Mouse (Mus musculus) megakaryocyte progenitor cell, adult 5-6 weeks (primary cell): Measurements from ENCODE around the gene Slc39a11. TPM values are rescaled to one million over a fixed set of nuclear protein-coding genes. Genes with fewer than 3 reads are reported as not detected.

Experiments used
- ATAC-seq: replicated peaks from 2 replicates; pipeline ENCODE4 v1.8.0; 2016; ENCODE audit warnings: mild to moderate bottlenecking, moderate TSS enrichment, inconsistent platforms; ENCODE audit not compliant: poor library complexity
- total RNA-seq, 2 experiments: library from RNA; stranded (forward) in 1 of 2; stranded (reverse) in 1 of 2; fragments of 157-497, 149-512 nt in 1 of 2; fragments of 200-1000 nt in 1 of 2; gene quantifications; 2 replicates each; pipeline versions ENCODE4 v1.2.3 to v1.2.4; 2015 to 2017

Gene Slc39a11
- total RNA-seq, 2 experiments from 2014 or later: 25.6 to 30.9 TPM

DNA sequence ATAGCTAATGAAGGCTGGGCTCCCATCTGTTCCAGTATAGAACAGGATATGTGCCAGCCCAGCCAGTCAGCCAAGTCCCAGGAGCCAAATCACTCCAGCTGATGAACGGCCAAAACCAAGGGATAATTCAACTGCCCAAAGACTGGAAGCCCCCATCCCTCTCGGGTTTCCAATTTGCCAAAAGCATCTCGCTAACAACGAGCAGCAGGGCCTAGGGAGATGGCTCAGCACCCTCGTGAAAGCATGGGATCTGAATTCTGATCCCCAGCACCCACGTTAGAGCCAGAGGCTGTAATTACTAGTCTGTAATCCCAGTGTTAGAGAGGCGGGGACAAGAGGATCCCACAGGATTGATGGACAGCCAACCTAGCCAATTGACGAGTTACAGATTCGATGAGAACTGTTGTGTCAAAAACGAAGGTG is 15.2 kb downstream of the Slc39a11 start:
- ATAC-seq: no peak

DNA sequence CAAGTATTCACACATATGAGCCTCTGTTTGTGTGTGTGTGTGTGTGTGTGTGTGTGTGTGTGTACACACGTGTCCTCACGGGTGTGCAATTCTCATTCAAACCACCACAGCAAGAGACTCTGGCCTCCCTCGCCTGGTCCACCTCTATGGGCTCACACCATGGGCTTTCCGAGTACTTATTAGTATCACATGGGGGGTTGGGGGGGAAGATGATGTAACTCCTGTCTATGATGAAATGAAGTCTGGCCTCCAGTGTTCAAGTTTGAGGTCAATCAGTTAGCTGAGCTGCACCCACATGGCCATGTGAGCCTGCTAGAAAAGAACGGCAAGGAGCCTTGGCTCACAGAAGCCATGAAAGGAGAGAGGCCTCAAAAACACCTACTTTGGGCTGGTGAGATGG is 16.5 kb downstream of the Slc39a11 start:
- ATAC-seq: peak; percentile 75

DNA sequence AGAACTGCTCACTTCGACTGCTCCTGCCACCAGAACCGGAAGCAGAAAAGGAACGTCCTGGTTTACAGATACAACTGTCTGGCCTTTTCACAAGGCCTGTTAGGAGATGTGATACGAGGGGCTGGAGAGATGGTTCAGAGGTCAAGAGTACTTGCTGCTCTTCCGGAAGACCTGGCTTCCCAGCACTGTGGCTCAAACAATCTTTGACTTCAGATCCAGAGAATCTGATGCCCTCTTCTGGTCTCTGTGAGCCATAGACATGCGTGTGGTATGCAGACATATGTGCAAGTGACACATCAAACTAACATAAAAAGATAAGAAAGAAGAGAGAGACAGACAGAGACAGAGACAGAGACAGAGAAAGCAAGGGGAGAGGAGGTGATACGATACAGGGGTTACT is 17.6 kb downstream of the Slc39a11 start:
- no peak for ATAC-seq

DNA sequence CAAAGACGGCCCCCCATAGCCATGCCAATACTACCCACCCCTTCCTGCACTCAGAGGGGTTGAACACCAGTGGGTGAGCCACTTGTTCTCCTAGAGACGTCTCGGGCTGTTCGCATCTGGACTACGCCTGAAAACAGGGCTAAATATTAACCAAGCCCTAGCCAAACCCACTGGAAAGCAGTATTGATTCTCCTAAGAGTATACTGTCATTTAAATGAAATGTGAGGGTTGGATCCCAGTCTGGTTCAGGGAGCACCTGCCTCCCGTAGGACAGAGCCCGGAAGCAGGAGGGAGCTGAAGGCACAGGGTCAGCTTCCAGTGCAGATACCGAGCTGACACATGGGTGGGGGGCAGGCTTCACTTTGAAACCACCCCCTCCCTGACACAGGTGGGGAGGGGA is 18.0 kb downstream of the Slc39a11 start:
- no peak for ATAC-seq

DNA sequence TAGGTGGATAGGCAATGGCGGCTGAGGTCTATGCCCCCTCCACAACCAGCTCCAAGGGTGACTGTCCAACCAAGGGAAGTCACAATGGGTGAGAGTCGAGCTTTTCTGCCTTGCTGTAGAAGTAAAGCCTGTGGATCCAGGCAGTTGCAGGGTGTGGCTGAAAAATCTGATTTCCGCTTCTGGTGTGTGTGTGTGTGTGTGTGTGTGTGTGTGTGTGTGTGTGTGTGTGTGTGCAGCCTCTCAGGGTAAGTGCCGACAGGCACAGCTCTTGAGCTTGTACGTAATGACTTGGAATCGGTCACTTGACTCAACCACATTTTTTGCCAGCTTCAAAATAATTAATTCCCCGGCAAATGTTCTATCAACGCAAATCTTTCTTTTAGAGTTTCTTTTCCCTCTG is 18.6 kb downstream of the Slc39a11 start:
- ATAC-seq: no peak

DNA sequence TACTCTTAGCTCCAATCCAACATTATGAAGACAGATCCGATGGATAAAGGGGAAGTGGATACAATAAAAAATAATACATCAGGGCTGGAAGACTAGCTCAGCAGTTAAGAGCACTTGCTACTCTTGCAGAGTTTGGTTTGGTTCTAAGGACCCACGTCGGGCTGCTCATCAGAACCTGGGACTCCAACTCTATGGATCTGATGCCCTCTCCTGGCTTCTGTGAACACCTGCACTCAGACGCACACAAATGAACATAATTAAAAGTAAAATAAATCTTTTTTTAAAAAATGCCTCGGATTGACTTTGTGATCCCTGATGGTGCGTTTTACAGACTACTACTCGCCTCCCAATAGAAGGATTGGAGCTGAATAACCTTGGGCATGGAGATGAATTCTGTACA is 19.2 kb downstream of the Slc39a11 start:
- no peak for ATAC-seq

DNA sequence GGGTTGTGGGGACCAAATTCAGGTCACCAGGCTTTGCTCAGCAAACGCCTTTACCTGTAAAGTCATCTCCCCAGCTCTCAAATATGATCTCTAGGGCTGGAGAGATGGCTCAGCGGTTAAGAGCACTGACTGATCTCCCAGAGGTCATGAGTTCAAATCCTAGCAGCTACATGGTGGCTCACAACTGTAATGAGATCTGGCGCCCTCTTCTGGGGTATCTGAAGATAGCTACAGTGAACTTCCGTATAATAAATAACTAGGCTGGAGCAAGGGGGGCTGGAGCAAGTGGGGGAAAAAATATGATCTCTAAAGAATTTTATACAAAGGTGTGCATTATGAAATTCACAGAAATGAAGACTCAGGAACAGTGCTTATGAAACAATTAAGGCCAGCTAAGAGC is 22.1 kb downstream of the Slc39a11 start:
- ATAC-seq: peak; percentile 50; the same call in 1 of the 2 replicates

DNA sequence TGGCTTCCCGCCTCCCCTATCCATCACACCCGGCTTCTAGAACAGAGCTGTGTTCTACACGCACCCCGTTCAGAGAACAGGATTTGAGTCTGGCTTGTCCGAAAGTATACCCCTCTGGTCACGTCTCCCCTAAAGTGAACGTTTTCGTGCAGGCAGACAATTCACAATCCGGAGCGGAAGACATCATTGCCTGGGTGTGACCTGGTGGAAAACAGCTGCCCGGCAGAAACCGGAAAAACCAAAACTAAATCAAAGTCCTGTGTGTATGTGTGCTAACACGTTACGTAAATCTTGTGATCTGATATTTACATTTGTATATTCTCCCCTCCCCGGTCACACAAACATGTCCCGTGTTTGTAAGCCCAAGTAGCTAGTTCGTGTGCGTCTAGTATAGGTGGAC is 24.4 kb downstream of the Slc39a11 start:
- no peak for ATAC-seq

DNA sequence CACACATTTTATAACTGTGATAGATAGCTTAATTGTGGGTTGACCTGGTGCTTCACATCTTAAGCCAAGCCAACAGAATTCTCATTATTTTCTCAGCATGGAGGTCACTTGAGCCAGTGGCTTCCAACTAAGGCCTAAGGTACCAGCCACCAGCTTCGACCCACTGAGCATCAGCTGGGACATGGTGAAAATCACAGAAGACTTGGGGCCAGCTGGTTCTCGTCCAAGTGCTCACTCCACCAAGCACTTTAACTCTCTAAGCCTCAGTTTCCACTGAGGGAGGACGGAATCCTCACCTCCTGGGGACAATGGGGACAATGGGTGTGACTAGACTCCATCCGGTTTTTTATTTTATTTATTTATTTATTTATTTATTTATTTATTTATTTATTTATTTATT is 27.9 kb downstream of the Slc39a11 start:
- no peak for ATAC-seq

DNA sequence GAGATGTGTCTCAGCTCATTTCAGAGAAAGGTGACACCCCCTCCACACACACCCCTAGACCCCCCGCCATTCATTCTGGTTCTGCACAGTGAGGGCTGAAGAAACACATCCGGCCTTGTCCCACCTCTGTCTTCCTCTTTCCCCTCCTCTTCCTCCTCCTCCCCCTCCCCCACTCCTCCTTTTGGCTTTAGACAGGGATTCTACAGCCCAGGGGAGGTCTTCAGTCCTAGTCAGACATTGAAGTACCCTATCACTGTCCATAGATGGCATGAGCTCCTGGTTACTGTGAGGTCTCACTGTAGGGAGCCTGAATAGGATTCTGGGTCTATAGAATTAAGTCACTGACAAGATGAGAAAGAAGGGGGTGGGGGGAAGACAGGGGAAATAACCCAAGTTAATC is 28.9 kb downstream of the Slc39a11 start:
- ATAC-seq: no peak

DNA sequence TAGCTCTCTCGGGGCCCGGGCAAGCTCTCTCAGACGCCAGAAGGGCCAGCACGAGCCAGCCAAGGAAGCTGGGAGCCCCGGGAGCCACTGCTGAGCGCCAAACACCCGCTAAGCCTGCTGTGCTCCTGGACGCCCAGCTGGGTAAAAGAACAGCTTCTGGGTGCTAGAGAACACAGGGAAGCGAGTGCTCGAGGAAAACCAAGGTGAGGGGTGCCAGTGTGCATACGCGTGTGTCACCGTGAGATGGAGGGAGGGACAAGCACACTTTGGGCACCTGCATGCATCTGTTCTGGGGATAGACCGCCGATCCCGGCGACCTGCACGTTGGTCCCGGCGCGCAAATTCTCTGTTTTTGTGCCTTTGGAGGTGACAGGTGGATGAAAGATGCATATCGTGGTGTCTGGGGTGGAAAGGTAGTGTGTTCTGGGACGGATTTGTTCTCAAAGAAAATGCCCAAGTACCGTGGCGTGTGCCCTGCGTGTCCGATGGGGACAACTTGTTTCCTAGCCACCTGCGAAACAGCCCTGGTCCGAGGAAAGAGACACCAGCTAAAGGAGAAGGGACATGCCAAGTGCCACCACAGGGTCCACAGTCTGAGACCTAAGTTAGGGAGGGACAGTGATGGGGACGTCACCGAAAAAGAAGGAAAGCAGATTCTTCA is 30.3 kb downstream of the Slc39a11 start:
- ATAC-seq: no peak

DNA sequence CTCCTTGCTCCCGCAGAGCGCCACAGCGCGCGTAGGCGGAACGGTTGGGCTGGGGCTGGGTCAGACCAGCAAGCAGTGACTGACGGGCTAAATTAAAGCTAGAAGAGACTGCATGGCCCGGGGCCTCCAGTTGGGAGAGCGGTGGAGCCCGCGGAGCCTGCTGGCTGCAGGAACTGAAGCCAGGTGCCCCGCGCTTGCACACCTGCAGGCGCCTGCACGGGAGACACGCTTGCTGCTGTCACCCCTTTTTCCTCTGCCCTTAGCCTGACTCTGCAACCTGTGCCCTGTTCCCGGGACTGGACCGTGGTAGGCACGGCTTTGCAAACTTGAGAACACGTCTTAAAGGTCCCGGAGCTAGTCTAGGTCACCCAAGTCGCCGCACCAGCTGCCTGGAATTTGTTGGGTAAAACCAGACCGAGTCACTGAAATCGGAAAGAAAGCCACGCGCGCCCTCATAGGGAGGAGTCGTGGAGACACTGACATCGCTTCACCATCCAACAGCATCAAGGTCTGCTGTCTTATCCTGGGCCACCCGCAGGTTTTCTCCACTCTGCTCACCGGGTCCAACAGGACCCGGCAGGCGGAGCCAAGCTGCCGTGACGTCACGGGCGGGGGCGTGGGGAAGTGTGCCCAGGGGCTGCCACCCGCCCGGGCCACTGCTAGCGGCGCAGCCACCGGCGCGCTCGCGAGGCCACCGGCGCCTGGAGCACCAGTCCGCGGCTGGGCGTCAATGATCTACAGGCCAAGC is 31.0 kb downstream of the Slc39a11 start, which contains the start of gene Sstr2:
Gene Sstr2, plus strand, starts transcription at position 671 of the 748 bp plus-strand sequence.
- peak; percentile 47 for ATAC-seq

DNA sequence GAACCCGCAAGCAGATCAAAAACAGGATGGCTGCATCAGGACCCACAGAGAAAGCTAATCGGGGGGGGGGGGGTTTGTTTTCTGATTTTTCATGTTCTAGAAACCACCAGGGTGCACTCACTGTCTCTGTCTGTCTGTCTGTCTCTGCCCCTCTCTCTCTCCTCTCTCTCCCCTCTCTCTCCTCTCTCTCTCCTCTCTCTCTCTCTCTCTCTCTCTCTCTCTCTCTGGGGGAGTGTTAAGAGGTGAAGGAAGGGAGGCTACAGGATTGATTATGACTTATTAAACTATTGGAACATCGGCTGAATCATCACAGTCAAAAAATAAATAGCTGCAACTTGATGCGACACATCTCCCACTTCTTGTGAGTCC is 31.6 kb downstream of the Slc39a11 start:
- ATAC-seq: no peak

DNA sequence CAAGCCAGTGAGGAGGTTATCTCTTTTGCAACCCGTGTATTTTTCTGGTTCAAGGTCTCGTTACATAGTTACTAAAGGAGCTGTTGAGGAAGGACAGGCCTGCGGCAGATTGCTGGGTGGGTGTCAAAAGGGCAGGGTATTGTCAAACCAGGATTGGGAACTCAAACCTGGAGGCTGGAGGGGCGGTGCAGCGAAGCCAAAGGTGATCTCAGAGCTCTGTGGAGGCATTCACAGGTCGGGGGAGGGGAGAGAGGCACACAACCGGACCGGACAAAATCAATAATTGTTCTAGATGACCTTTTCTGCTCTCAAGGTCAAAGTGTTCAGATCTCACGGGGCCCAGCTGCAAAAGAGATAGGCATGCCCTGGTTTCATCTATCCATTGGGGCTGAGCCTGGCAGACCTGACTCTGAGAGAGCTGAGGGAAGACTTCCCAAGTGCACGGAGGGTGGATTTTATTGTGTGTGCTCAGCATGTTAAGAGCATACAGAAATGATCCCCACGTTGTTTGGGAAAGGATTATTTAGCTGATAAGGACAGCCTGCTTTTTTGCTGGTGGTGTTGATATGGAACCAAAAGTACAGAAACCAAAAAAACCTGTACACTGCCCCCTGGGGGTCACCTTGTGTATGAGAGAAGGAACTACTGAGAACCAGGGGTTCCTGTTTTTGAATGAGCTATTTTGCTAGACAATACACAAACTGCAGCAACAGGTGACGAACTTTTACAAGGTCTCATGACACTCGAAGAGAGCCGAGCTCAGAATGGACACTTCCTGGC is 32.6 kb downstream of the Slc39a11 start:
- peak; percentile 72 for ATAC-seq

DNA sequence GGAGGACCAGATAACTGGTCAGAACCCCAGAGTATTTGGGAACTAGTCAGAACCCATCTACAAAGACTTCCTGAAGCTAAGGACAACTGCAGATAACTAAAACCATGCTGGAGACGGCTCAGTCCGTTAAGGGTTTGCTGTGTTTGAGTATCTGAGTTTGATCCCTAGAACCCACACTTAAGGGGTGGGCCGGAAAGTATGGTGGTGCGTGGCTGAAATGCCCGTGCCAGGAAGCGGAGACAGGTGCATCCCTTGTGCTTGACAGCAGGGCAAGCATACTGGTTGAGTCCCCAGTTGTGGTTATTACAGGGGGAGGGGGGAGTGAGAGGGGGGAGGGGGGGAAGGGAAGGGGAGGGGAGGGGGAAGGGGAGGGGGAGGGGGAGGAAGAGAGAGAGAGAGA is 35.4 kb downstream of the Slc39a11 start:
- ATAC-seq: peak; percentile 38

DNA sequence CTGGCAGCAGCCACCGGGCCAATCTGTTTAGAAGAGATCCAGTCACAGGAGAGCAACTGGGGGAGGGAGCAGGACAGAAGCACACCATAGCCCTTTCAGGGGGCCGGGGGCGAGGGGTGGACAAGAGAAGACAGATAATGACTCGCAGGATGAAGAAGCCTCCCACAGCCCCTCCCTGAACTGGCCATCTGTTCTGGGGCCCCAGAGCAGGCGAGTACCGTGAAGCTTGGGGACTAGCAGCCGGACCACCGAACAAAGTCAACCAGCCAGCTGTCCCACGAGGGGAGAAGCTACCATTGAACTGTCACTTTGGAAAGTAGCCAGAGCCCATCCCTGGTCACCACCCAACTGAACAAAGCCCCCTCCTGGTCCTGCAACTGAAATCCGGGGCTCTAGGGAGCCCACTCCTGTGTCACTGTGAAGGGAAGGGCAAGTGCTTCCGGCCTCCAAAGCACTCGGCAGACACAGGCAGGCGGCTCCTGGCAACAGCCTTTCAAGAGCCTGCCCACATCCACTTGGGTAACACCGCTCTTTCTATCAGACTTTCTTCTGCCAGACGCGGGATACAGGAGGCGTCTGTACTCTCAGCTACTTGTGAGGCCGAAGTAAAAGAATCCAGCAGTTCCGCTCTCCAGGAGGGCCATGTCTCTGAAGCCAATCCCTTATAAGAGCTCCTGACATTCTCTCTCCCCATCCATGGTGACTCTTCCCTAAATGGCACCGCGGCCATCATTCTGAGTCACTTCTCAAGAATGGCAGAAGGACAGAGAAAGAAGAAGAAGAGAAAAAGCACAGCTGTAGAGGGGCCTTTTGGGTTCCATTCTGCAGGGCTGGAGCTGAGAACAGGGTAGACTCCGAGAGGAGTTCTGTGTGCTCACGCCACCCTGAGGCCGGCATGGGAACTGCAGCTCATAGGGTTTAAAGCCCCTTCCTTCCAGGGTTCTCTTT is 37.9 kb downstream of the Slc39a11 start:
- peak; percentile 84 for ATAC-seq

DNA sequence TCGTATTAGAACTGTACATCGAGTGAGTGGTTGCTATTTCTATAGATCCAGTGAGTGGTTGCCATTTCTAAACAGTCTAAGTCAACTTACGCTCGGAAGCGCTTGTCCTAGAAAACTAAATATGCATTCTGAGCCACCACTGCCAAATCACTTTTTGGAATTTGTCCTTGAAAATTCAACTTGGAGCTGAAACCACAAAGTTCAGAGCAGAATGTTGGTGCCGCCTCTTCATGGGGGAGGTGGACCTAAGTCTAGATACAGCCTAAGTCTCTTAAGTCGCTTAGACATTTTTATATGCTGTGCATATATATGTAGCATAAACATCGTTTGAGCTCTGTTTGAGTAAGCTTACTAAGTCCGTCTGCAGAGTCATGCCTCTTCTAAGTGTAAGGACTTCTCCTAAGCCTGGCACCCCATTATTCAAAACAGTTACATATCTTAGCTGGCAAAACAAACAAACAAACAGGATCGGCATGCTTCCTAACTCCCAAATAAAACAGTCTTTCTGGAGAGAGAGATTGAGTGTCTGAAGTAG is 38.7 kb downstream of the Slc39a11 start:
- no peak for ATAC-seq

DNA sequence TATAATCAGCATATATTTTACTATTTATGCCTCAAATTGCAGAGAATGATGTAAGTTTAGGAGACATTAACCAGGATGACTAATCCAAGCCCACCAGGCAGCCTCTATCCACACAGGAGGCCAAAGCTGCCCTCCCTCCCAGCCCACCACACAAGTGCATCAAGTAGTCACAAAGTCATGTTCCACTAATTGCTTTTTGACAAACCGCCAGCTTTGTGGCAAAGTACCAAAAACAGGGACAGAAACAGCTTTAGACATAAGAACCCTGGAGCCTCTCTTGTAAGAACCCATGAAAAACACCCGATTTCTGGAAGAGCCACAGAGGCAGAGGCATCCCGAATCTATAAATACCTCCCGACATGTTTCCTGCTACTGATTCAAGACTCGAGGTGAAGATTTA is 39.6 kb downstream of the Slc39a11 start:
- ATAC-seq: no peak

DNA sequence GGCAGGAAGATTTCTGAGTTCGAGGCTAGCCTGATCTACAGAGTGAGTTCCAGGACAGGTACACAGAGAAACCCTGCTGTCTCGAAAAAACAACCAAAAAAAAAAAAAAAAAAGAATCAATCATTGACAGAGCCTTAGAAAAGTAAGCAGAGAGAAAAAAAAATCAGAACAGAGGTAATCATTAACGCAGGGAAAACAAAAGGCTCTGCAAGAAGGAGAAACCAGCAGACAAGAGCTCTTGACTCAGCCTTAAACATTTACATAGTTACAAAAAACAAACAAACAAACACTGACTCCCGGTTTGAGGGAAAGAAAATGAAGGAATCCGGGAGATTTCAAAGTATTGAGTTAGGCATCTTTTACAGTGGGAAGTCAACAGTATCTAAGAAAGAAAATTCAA is 40.3 kb downstream of the Slc39a11 start:
- no peak for ATAC-seq

DNA sequence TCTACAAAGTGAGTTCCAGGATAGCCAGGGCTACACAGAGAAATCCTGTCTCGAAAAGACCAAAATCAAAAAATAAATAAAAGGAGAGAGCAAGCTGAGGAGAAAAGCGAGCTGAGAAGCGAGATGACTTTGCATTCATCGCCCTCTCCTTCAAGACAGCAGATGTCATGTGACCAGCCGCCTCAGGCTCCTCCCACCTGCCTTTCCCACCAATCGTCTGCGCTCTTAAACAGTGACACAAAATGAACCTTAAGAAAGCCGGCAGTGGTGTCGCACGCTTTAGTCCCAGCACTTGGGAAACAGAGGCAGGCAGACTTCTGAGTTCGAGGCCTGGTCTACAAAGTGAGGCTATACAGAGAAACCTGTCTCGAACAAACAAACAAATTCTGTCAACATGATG is 42.3 kb downstream of the Slc39a11 start:
- no peak for ATAC-seq
